Mouse (Mus musculus) MN1 (cell line): ENCODE results near the gene Fbxo36.
A peak's percentile ranks its signal among the peaks of the same experiment; 100 is the strongest.

Experiments used
- DNase-seq: peaks from one replicate; pipeline ENCODE4 v3.0.0-alpha.2; 2016; ENCODE audit warnings: low spot score

Gene Fbxo36

GRCm38 (mm10) chr1:84890503-84890902 is 50.9 kb downstream of the Fbxo36 start:
- DNase-seq = no peak

DNA sequence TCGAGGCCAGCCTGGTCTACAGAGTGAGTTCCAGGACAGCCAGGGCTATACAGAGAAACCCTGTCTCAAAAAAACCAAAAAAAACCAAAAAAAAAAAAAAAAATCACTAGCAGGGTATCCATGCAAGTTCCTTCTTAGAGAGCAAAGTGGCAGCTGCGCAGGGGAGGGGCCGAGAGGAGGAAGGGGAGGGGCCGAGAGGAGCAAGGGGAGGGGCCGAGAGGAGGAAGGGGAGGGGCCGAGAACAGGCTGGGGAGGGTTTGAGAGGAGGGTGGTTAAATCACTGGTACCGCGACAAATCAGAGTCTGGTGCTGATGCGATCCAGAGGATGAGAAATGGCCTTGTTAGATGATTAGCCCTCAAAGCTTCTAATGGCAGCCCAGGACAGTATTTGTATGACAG is 52.1 kb downstream of the Fbxo36 start:
- no peak for DNase-seq

DNA sequence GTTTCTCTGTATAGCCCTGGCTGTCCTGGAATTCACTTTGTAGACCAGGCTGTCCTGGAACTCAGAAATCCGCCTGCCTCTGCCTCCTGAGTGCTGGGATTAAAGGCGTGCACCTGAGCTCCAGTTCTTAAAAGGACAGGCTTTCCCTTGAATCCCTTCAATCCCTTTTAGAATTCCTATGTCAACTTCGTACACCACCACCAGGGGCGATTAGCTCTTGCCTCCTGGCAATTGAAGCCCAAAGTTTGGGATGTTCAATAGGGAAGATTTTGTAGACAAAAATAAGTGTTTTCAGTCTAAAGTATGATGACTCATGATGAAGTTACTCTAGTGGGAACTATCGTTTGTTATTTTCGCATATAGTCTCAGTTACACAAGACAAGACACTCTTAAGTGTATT is 57.7 kb downstream of the Fbxo36 start:
- DNase-seq = no peak

GRCm38 (mm10) chr1:84899156-84899555 is 59.5 kb downstream of the Fbxo36 start:
- DNase-seq = no peak

- DNase-seq = peak; percentile 26
These were observed 64.8 kb downstream of the Fbxo36 start for GRCm38 (mm10) chr1:84904467-84904866.

GRCm38 (mm10) chr1:84910177-84910804 is 70.7 kb downstream of the Fbxo36 start:
- no peak for DNase-seq

- DNase-seq = no peak
These were observed 72.9 kb downstream of the Fbxo36 start for GRCm38 (mm10) chr1:84912571-84912970.

DNA sequence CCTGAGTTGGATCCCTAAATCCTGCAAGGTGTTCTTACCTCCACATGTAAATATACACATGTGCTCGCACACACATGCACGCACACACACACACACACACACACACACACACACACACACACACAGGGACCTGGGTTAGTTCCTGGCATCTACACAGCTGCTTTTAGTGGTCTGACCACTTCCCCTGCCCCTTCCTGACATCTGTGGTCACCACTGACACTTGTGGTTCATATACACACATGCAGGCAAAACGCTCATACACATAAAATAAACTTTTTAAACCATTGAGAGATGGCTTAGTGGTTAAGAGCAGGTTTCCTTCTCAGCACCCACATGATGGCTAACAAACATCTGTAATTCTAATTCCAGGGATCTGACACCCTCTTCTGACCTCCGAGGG is 75.4 kb downstream of the Fbxo36 start:
- DNase-seq = no peak

GRCm38 (mm10) chr1:84918865-84919264 is 79.2 kb downstream of the Fbxo36 start:
- DNase-seq = no peak

GRCm38 (mm10) chr1:84923432-84923831 is 83.8 kb downstream of the Fbxo36 start:
- DNase-seq = no peak

DNA sequence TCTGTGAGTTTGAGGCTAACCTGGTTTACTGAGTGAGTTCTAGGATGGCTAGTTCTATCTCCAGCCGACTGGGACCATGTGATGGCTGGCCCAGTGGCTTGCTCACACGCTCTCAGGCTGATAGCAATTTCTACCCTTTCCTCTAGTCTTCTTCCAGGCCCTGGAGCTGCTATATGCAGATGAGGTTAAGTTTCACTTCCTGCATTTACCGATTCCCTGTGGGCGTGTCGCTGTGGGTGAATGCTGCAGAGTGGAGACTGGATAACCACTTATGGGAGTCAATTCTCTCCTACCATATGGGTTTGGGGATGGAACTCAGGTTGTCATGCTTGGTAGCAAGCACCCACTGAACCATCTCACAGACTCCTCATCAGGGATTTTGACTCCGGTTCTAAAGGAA is 84.5 kb downstream of the Fbxo36 start:
- no peak for DNase-seq

DNA sequence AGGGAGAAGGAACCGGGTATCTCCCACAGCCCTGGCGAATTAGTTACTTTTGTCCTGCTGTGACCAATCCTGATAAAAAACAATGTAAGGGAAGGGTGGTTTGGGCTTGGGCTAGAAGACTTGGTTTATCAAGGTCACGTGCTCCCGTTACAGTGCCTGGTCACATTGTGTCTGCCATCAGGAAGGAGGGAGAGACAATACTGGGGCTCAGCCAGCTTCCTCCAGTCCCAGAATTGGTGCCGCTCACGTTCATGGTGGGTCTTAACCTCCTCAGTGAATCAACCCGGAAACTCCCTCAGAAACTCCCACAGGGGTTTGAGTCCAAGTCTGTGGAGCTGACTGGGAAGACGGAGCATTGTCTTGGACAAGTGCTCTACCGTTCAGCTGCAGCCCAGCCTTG is 86.0 kb downstream of the Fbxo36 start:
- no peak for DNase-seq

- DNase-seq = peak; percentile 44
These were observed 94.0 kb downstream of the Fbxo36 start for GRCm38 (mm10) chr1:84933472-84934150.

- DNase-seq = peak; percentile 13
These were observed 94.5 kb downstream of the Fbxo36 start for GRCm38 (mm10) chr1:84934151-84934502.

DNA sequence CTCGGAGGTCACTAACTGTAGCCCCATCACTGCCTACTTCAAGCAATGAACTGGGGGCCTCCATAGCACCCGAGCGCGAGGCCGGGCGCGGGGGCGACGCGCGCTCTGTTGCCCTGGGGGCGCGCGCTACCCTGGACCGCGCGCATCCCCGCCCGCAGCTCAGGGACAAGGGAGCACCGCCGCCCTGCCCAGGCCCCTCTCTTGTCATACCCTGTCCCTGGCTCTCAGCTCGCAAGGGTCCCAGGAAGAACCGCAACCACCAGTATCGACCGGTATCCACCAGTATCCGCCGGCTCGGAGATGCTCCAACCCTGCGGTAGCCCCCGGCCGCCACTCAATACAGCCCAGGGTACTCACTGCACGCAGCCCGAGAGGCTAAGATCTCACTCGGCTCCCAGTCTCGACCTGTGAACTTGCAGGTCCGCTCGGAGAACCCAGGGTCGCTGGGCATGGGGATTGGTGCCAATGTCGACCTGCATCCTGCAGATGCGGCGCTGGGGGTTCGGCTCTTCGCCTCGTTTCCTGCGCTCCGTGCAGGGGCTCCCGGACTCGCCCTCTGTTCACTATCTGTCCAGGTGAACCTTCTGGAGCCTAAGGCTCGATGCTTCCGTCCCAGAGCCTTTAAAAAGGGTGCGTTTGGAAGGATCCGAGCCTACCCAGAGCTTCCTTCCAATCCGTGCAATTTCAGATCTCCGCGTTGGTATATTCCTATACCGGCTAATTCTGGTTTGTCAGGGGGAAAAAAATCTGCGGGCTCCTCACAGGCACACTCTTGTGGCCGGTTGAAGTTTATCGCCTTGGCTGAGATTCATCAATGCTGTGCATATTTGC is 95.1 kb downstream of the Fbxo36 start, which contains the start of gene Slc16a14:
TSS of gene Slc16a14 (minus strand) at position 632 of the 831 bp plus-strand sequence.
- peak; percentile 70 for DNase-seq

DNA sequence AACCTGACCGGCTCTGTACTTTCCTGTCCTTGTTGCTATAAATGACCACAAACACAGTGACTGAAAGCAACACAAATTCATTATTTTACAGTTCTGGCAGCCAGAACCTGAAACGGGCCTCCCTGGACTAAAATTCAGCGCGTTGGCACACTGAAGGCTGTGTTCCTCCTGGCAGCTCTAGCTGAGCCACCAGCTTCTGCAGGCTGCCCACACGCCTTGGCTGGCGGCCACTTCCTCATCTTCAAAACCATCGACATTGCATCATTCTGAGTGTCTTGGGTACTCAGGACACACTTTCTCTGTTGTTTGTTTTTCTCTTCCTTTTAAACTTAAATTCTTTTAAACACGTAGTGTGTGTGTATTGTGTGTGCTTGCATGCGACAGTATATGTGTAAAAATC is 96.0 kb downstream of the Fbxo36 start:
- peak; percentile 59 for DNase-seq

- DNase-seq = no peak
These were observed 97.3 kb downstream of the Fbxo36 start for GRCm38 (mm10) chr1:84936716-84937510.

DNA sequence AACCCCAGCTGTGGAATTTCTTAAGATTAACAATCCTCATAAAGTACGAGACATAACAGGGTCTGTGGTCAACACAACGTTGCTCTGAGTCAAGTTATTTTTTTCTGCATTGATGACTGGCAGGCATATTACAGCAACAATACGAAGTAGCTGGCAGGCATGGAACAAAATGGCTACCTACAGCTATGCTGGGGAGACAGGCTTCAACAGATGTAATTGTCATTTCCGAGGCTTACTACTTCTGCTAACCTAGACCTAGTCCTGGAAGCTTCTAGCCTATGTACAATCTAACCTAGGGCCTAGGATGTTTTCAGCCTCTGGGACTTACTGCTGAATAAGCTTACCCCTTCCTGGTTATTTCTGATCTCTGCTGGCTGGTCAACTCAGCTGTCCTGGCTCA is 99.8 kb downstream of the Fbxo36 start:
- DNase-seq = no peak

- DNase-seq = no peak
These were observed 100.7 kb downstream of the Fbxo36 start for GRCm38 (mm10) chr1:84940322-84940721.

GRCm38 (mm10) chr1:84942666-84943065 is 103.0 kb downstream of the Fbxo36 start:
- DNase-seq = no peak

DNA sequence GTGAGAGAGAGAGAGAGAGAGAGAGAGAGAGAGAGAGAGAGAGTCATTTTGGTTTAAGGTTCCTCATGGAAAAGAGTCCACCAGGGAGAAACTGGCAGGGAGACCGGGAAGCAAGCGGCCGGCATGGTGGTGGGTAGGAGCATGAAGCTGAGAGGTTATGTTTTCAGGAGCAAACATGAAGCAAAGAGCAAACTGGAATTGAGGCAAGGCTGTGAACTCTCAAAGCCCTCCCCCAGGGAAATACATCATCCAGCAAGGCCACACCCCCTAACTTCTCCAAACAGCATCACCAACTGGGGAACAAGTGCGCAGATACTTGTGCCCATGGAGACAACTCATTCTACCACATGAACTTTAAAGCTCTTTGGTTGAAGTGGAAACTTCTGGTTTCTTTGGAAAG is 103.9 kb downstream of the Fbxo36 start:
- DNase-seq = no peak

- no peak for DNase-seq
These were observed 106.3 kb downstream of the Fbxo36 start for GRCm38 (mm10) chr1:84945950-84946349.
